Mouse (Mus musculus) olfactory bulb, adult 2 months (tissue): ENCODE measurements around the gene Cpe.

ENCODE experiments used
- CTCF ChIP-seq: fragments of 200-500 bp; IDR thresholded peaks from 2 replicates; pipeline ENCODE4 v1.5.1; 2012; ENCODE audit warnings: low read depth, mild to moderate bottlenecking, low read length, moderate library complexity; ENCODE audit not compliant: insufficient read depth
- POLR2A ChIP-seq: fragments of 200-500 bp; IDR thresholded peaks from 2 replicates; pipeline ENCODE4 v1.6.1; 2012; ENCODE audit warnings: mild to moderate bottlenecking, low read depth, low read length, moderate library complexity; ENCODE audit not compliant: insufficient read depth

DNA sequence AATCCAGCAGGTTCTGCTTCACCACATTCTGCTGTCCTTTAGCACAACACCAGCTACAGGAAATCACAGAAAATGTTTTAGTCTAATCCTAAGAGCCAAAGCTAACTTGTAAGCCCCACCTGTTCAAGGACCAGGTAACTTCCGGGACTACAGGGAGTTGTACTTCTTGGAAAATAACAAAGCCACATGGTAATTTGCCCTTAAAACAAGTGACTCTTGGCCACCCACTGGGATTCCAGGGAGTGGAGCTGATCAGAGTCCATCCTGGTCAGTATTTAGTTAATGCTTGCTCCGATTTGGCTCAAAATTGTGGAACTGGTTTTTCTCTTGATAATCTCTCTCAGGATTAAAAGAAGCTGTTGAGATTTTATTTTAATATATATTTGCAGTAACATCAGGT lies 61.1 kb downstream of the Cpe start:
- no peak for TF ChIP-seq POLR2A
- TF ChIP-seq CTCF: no peak
